Mouse (Mus musculus) heart, postnatal 10 days (tissue): ENCODE measurements around the gene Dcaf1. TPM values are rescaled to one million over a fixed set of nuclear protein-coding genes. Genes with fewer than 3 reads are reported as not detected.

Experiments
- DNase-seq, 2 experiments: peaks; one replicate each; pipeline ENCODE4 v3.0.0; 2021
- intact Hi-C: fragments of 180-260 bp; cut with DNase I; formaldehyde crosslinking; loops from one replicate; pipeline ENCODE4 v1.15.1; 2025
- total RNA-seq, 2 experiments: library from RNA; stranded (reverse); gene quantifications; 2 replicates each; pipeline ENCODE4 v1.2.3; 2021

The Dcaf1 gene
- 10 to 100 TPM; 23.1 to 25.8 TPM for total RNA-seq

DNA sequence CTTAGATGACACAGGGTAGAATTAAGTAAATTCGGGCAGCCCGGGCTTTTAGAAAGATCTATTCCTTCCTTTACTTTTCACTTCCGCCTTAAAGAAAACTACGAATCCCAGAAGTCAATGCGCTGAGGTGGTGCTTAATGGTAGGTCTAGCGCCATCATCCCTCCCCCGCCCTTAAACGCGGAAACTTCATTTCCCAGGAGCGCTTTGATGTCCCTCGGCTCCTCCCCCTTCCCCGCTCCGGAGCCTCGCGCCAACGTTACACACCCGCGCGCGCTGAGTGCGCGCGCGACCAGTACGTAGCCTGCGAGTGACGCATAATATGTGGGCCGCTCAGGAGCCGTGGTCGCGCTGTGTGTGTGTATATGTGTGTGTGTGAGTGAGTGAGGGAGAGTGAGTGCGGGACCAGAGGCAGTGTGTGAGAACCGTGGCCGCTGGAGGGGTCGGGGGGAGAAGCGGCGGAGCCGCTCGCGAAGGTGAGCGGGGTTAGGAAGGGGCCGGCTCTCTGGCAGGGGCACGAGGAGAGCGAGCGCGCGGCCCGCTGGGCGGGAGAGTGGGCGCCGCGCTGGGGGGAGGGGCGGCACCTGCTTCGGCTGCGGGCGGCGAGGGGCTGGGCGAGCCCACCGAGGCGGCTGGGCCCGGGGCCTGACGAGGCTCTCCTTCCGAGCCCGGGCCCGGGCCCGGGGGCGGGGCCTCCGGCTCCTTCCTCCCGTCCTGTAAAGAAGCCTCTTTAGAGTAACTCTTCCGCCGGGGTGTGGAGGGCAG lies at the start of gene Dcaf1:
Dcaf1 (plus strand) TSS at position 257 of the 763 bp plus-strand sequence.
- peak; percentile 95 for DNase-seq
- intact Hi-C loops = loop anchor here (2.0 to 10.0 kb wide), 3 partner anchors 29 to 473 kb away; partner anchors contain the start of genes Cish and Rbm15b

DNA sequence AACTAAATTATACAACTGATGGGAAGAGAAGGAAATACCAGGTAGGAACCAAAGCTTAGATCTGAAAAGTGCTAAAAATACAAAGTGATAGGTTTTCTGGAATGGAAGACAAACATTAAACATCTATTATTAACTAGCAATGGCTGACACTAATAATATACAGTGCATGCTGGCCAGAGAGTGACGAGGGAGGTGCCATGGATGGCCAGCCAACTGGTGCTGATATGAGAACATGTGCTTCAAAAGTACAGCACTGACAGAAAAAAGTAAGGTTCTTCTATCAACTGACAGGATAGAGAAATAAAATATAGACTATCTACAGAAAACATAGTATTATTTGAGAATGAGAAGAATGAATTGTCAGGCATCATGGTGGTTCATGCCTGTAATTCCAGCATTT lies 45.6 kb upstream of the Dcaf1 start:
- intact Hi-C loops = no loop called here
- DNase-seq = no peak

DNA sequence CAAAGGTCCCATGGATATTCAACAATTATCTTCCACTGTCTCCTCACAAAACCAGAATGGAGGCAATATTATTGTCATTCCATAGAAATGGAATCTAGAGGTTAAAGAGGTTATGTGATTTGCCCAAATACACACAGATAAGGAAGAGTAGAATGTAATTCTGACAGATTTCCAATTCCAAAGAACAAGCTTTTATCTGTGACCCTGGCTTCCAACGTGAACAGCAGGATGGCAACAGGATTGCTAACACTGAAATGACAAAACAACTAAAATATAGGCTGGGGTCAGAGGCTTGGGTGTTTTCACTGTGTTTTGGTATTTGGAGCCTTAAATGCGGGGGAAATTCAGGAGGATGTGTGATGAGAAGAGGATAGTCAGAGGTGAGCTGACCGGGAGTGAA lies 44.3 kb upstream of the Dcaf1 start:
- intact Hi-C loops = no loop called here
- no peak for DNase-seq

DNA sequence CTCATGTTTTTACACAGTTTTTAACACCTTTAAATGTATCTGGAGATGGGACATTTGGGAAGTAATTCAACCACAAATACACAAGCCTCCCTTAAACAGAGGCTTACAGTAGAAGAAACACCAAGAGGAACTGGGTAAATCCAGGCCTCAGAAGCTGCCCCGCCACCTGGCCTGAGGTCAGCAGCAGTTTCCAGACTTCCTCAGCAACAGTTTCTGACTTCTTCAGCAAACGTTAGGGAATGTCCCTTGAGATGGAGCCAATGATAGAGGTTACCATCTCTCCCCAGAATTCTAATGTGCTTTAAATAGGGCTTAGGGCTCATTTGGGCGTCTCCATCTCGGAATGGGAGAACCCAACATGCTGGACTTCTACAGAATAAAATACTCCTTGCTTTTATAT lies 43.4 kb upstream of the Dcaf1 start:
- DNase-seq = no peak
- intact Hi-C loops = no loop called here

DNA sequence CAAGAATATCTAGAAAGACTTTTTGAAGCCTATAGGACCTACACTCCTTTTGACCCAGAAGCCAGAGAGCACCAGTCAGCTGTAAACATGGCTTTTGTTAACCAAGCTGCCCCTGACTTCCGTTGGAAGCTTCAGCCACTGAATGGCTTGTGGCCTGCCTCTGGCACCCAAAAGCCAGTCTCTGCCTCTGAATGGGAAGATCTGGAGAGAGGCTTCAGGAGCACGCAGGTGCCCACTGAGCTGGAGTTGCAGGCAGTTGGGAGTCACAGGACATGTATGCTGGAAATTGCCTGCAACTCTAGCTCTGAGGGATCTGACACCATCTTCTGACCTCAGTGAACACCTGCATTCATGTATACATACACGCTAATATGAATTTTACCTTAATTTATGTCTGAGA lies 41.6 kb upstream of the Dcaf1 start:
- intact Hi-C loops = no loop called here

DNA sequence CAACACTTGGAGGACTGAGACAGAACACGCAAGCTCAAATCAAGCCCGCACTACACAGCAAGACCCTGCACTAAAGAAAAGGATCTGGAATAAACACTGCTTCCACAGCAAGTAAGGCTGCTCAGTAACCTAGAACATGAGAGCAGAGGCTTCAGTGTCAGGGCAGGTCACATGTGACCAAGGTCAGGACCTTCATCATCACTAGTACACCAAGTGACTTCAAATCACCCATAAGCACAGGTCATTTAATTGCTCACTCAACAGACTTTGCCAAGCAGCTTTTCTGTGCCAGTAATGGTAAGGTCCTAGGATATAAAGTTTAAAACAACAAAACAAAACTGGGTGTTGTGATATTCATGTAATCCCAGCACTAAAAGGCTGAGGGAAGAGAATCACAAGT lies 38.1 kb upstream of the Dcaf1 start:
- intact Hi-C loops = no loop called here
- no peak for DNase-seq

More for the DNA sequence above, 41.6 kb upstream of the Dcaf1 start:
- DNase-seq = no peak

DNA sequence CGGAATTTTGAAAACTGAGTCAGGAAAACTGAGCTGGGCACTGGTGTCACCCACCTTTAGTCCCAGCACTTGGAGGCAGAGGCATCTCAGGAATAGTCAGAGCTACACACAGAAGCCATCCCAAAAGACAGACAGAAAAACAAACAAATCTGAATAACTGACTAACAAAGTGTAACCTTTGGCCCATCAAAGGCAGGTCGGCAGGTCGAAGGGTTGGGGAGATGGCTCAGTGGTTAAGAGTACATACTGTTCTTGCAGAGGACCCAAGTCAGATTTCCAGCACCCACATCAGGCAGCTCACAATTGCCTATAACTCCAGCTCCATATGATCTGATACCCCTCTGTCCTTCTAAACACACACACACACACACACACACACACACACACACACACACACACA lies 36.5 kb upstream of the Dcaf1 start:
- DNase-seq = no peak
- intact Hi-C loops = no loop called here

DNA sequence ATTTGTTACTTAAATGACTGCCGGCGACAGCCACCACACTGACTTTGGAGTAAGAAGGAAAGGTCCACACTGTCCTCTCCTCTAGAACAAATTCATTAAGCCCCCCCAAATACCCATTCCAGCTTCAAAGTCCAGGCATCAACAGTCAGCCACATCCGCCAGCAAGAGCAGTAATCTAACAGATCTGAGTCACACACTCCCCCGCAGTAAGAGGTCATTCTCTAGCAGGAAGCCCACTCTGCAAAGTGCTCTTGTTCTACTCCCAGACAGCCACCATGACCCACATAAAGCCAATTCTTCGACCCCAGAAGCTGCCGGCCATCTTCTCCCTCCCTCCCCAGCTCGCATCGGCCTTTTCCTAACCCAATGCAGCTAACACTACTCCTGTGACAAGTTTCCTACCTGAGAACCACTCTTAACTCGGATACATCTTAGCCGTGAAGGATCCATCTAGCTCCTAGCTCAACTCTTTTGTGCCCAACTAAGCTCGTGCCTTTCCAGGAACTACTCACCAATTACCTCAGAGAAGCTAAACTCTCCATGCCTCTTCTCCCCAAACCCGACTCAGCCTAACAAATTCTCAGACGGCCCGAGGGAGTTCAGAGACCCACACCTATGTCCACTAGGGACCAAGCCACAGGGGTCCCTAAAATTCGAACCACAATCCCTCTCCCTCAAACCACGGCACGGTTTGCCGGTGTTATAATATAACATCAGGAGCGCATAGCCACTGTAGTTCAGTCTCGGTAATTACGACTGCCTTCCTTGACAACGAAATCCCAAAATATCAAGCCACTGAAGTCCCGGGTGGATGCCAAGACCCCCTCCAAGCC lies 33.5 kb upstream of the Dcaf1 start:
- peak in 1 of 2 experiments; percentile 12 for DNase-seq
- intact Hi-C loops = loop anchor here (2.0 kb wide), 1 partner anchor 101 kb away; no protein-coding TSS in a partner anchor

DNA sequence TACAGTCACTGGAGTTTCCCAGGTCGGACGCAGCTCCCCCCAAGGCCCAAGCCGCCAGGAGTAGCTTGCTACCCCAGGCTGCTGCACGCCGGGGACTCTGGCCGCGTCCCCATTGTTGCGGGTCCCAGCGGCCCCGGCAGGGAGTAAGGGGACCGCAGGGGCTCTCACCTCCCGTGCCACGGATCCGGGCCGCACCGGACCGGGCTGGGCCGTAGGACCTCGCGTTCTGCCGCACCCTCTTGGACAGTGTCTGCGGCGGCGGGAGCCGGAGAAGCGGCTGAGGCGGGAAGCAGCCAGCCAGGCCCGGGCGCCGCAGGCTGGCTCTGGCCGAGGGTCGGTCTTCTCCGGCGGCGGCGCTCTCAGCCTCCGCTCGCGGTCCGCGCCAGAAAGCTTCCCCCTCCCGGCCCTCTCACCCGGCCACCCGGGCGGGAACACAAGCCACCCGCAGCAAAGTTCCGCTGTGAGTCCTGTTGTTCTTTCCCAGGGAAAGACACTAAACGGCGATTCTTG lies 32.8 kb upstream of the Dcaf1 start, which contains the start of gene Rad54l2:
Rad54l2 (minus strand) TSS at position 383 of the 510 bp plus-strand sequence.
- intact Hi-C loops = loop anchor here (2.0 kb wide), 1 partner anchor 102 kb away; no protein-coding TSS in a partner anchor
- peak; percentile 90 to 94 for DNase-seq

DNA sequence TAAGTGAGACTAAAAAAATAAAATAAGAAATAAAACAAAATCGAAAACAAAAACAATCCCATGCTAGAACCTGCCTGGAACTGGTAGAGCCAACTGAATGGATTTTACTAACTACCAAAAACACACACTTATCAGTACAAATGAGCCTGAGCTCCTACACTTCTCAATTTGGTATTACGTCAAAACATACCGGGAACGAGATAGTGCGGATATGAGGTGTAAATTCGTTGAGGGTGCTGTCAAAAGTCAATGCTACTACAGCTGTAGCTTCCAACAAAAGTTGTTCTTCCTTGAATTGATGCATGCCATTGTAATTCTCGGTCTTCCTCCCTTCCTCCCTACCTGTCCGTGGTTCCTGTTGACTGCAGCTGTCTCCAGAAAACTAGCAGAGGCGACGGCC lies 32.3 kb upstream of the Dcaf1 start:
- no peak for DNase-seq
- intact Hi-C loops = loop anchor here (2.0 kb wide), 1 partner anchor 103 kb away; no protein-coding TSS in a partner anchor

DNA sequence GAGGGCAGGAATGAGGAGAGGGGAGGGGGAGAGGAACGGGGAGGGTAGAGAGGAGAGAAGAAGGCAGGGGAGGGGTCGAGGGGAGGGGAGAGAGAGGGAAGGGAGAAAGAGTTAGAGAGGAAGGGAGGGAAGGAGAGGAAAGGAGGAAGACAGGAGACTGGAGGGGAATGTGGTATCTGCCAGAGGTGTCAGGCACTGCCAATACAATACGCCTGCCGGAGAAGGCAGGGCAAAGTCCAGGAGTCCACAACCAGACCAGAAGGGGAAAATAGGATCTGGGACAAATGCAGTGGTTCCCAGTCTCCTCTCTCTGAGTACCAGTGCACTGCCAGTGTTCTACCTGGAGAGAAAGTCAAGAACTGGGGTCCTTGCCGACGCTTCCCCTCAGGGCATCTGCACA lies 30.8 kb upstream of the Dcaf1 start:
- intact Hi-C loops = no loop called here
- DNase-seq = no peak

DNA sequence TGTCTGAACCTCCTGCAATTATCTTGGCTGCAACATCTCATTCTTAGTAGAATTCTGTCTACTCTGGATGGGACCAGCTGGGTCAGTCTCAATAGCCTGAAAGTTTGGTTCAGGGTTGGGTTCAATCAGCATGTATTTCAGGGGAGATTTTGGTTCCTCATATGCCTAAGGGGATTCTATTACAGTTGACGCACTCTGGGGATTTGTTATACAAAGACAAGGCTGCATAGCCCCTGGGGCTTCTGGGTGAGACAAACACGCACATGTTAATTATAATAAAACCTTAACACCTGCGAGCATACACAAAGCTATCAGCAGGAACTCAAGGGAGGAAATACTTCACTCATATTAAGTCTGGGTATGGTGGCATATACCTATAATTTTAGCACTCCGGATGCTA lies 15.2 kb upstream of the Dcaf1 start:
- no peak for DNase-seq
- intact Hi-C loops = no loop called here

DNA sequence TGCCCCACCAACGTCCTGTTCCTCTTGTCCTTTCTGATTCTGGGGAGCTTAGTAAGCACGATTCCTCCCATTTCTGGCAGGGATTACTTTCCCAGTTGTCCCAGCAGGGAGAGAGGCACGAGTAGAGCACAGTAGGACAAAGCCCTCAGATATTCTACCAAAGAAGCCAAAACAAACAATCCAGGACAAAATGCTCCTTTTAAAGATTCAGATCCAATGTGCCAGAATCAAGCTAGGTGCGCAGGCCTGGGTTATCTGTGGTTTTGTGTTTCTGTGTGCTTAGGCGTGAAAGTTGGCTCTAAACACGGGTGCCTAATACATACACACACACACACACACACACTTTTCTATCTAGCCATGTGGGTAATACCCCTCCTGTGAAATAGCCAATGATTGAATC lies 3.5 kb upstream of the Dcaf1 start:
- no peak for DNase-seq
- intact Hi-C loops = loop anchor here (2.0 kb wide), 3 partner anchors 131 to 217 kb away; no protein-coding TSS in a partner anchor

DNA sequence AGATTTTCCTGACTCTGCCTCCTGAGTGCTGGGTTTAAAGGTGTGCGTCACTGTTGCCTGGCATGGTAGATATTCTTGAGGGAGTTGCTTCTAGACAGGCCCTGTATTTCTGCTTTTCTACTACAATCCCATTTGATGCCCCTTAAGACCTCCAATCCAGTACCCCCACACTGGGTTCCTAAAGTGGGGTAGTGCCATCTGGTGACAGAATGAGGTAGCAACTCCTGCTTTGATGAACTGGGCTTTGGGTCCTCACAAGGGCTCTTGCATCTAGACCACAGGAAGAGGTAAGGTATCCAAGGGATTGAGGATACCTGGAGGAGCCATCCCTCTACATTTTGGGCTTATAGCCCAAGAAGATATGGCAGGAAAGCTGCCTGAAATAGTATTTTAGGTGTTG lies 2.5 kb upstream of the Dcaf1 start:
- DNase-seq = peak; percentile 11 to 45
- intact Hi-C loops = loop anchor here (2.0 kb wide), 3 partner anchors 132 to 218 kb away; no protein-coding TSS in a partner anchor

DNA sequence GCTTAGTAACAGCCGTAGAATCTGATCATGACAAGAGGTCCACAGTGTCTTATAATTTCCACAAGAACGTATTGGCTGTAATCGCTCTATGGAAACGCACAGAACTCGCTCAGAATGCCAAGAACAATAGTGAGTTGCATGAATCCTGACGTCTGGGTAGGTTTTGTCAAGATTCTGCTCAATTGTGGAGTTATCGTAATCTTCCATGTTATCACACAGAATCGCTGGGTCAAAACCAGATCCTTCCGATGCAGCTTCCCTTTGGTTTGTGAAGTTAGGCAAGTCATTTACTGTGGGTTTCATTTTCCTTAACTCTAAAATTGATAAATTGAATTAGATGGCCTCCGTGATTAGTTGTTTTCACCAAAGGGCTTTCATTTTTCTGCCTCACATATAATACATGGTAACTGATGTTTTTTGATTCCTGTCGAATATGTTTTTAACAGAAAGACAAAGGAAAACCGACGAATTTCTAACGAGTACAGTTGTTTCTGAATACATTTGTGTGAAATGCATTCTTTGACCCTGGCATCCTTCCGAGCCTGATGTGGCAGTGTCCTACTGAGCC lies 540 bp upstream of the Dcaf1 start:
- intact Hi-C loops = loop anchor here (2.0 to 10.0 kb wide), 2 partner anchors 28 to 474 kb away; partner anchors contain the start of gene Cish
- peak; percentile 7 to 22 for DNase-seq

DNA sequence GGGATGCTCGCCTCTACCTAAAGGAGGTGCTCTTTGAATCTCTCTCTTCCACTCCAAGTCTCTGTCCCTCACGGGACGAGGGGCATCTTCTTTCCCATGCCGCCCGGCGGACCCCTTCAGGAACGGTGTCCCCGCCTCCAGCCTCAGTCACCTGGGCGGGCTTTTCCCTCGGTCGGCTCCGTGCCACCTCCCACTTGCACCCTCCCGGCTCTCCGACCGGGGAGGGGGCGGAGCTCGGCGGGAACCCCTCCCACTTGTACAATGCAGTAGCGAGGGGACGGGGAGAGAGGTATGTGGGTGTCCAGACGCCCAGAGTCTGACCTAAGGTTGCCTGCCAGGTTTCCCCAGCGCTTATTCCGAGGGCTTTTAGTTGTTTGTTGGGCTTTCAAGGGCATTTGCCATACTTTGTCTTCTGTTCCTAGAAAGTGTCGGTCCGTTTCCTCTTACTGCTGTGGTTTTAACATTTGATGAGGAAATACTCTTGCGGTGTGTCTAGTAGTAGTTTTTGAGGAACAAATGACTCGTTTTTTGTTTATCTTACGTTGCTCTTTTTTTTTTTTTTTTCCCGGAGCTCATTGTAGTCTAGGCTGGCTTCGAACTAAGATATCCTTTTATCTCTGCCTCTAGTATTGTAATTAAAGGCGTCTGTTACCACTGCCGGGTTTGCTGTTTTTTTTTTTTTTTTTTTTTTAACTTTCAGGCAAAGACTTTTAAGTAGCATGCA lies 869 bp downstream of the Dcaf1 start:
- peak; percentile 91 to 92 for DNase-seq
- intact Hi-C loops = loop anchor here (2.0 to 10.0 kb wide), 2 partner anchors 64 to 472 kb away; partner anchors contain the start of genes Cish and Rbm15b

DNA sequence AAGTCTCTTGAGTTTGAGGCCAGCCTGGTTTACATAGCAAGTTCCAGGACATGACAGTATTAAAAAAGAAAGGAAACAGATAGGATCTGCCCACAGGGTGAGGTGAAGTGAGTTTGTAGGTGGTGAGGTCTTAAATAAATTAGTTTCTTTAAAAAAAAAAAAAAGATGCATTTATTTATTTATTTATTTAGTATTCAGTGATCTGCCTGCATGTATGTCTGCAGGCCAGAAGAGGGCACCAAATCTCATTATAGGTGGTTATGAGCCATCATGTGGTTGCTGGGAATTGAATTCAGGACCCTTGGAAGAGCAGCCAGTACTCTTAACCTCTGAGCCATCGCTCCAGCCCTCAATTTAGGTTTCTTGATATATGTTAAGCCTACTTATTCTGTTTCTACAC lies 18.9 kb downstream of the Dcaf1 start:
- no peak for DNase-seq
- intact Hi-C loops = no loop called here

DNA sequence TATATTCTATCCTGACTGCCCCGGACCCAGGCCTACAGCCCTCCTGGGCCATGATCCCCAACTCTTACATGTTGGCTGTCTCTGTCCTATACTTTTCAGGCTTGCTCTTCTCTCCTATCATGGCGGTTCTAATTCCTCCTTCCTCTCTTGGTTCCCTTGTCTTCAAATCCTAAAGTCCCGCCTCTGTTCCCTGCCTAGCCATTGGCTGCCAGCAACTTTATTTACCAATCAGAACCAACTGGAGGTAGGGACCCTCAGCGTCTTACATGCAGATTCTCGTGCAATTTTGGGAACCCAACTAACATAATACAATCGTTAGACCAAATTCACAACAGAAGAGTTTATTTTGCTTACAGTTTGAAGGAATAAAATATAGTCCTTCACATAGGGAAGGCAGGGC lies 21.1 kb downstream of the Dcaf1 start:
- DNase-seq = no peak
- intact Hi-C loops = no loop called here

DNA sequence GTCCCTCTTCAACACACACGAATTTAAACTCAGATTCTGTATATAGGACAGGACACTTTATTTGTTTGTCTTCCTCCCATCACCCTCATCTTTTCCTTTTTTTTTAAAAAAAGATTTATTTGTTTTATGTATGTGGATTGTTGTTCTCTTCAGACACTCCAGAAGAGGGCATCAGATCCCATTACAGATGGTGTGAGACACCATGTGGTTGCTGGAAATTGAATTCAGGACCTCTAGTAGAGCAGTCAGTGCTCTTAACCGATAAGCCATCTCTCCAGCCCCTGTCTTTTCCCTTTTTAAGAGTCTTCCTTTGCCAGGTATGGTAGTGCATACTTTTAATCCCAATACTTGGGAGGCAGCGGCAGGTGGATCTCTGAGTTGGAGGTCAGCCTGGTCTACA lies 35.0 kb downstream of the Dcaf1 start:
- intact Hi-C loops = no loop called here
- DNase-seq = no peak

DNA sequence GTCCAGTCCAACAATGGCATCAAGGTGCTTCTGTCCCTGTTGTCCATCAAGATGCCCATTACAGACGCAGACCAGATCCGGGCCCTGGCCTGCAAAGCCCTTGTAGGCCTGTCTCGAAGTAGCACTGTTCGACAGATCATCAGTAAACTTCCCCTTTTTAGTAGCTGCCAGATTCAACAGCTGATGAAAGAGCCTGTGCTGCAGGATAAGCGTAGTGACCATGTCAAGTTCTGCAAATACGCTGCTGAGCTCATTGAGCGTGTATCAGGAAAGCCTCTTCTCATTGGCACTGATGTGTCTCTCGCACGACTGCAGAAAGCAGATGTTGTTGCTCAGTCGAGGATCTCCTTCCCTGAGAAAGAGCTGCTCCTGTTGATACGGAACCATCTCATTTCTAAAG lies 36.4 kb downstream of the Dcaf1 start:
- DNase-seq = no peak
- intact Hi-C loops = no loop called here
